Mouse (Mus musculus) stomach, postnatal 0 days (tissue): ENCODE results near the gene Fam219a.

Experiments used
- CTCF ChIP-seq: IDR thresholded peaks from 2 replicates; pipeline ENCODE4 v1.5.1; 2016; ENCODE audit warnings: antibody characterized with exemption, low read depth, mild to moderate bottlenecking, moderate library complexity
- EP300 ChIP-seq: optimal IDR thresholded peaks from 2 replicates; pipeline ENCODE3; 2016; ENCODE audit warnings: antibody characterized with exemption

GRCm38 (mm10) chr4:41519195-41519594, 50.1 kb downstream of the Fam219a start:
- TF ChIP-seq CTCF (no peak), EP300 (no peak)
